Mouse (Mus musculus) midbrain, embryonic 14.5 days (tissue): ENCODE measurements around the gene Gck. TPM values are rescaled to one million over a fixed set of nuclear protein-coding genes. Genes with fewer than 3 reads are reported as not detected.

ENCODE experiments used
- ATAC-seq: fragments of 200-750 bp; cut with Nextera tagmentation; 2 replicates; pipeline ENCODE4 v1.8.0; 2017; ENCODE audit warnings: moderate number of reproducible peaks, moderate library complexity; ENCODE audit not compliant: low FRiP score, low TSS enrichment
- DNase-seq: peaks from one replicate; pipeline ENCODE4 v3.0.0-alpha.2; 2015
- H3K27ac ChIP-seq: fragments of 300-500 bp; sonication (generic); replicated peaks from 2 replicates; pipeline ENCODE4 v1.5.1; 2014; ENCODE audit warnings: mild to moderate bottlenecking, low read depth, low read length, moderate library complexity
- H3K27me3 ChIP-seq: fragments of 300-500 bp; sonication (generic); 2 replicates; pipeline ENCODE4 v1.6.1; 2014; ENCODE audit warnings: low read length, control low read depth, mixed read lengths; ENCODE audit not compliant: control insufficient read depth, insufficient read depth
- H3K36me3 ChIP-seq: fragments of 300-500 bp; sonication (generic); 2 replicates; pipeline ENCODE4 v1.6.1; 2014; ENCODE audit warnings: low read length, control low read depth; ENCODE audit not compliant: control insufficient read depth, insufficient read depth
- H3K4me1 ChIP-seq: fragments of 300-500 bp; sonication (generic); 2 replicates; pipeline ENCODE4 v1.6.1; 2014; ENCODE audit warnings: mild to moderate bottlenecking, antibody characterized with exemption, low read length, control low read depth; ENCODE audit not compliant: control insufficient read depth, insufficient read depth
- H3K4me2 ChIP-seq: fragments of 300-500 bp; sonication (generic); 2 replicates; pipeline ENCODE4 v1.6.1; 2014; ENCODE audit warnings: mild to moderate bottlenecking, low read length, moderate library complexity
- H3K4me3 ChIP-seq: fragments of 300-500 bp; sonication (generic); replicated peaks from 2 replicates; pipeline ENCODE4 v1.5.1; 2014; ENCODE audit warnings: low read depth, low read length
- H3K9ac ChIP-seq: fragments of 300-500 bp; sonication (generic); replicated peaks from 2 replicates; pipeline ENCODE4 v1.6.1; 2014; ENCODE audit warnings: mild to moderate bottlenecking, low read length, moderate library complexity
- H3K9me3 ChIP-seq: fragments of 300-500 bp; sonication (generic); 2 replicates; pipeline ENCODE4 v1.6.1; 2016; ENCODE audit warnings: low read length, control low read depth, mixed read lengths; ENCODE audit not compliant: control insufficient read depth
- WGBS: fragments of 180-500 bp; shearing (Covaris S2); extraction: QIAGEN DNeasy Blood & Tissue Kit; methylation state at CpG from one replicate; pipeline ENCODE4 v1.1.7; 2014; 5-methylcytosine and 5-hydroxymethylcytosine counted together
- polyA plus RNA-seq: library from polyadenylated mRNA; unstranded; fragments of >200 nt; fragmentation: Nextera tagmentation; extraction: Ambion mirVana; gene quantifications from 2 replicates; pipeline ENCODE4 v1.2.1, GENCODE M21; 2014

Gene Gck
- polyA plus RNA-seq, 1 experiment from 2014 or later: 5.9 TPM

- Histone ChIP-seq H3K27ac (no peak overlapping the region), H3K27me3 (peaks cover 23% of the 10 kb centered on the region; the same call in 1 of the 2 replicates), H3K4me1 (peaks cover 4% of the 10 kb centered on the region; the same call in 1 of the 2 replicates), H3K9ac (no peak overlapping the region), H3K4me2 (no peak overlapping the region), H3K36me3 (no peaks in the 10 kb centered on the region), H3K9me3 (no peaks in the 10 kb centered on the region), H3K4me3 (no peak overlapping the region)
- DNase-seq (no peak), ATAC-seq (no peak)
- WGBS: 88% methylated on average over 13 of the region's 13 CpGs
These were observed 89.9 kb downstream of the Gck start for GRCm38 (mm10) chr11:5859883-5860550.

- H3K27me3 ChIP-seq: peaks cover 23% of the 10 kb centered on the region; the same call in 1 of the 2 replicates
- H3K4me1 ChIP-seq: peaks cover 4% of the 10 kb centered on the region; the same call in 1 of the 2 replicates
- H3K4me3 ChIP-seq: no peak overlapping the region
- H3K27ac ChIP-seq: no peak overlapping the region
- WGBS: 69% methylated on average over 1 of the region's 1 CpGs
- H3K4me2 ChIP-seq: no peak overlapping the region
- H3K36me3 ChIP-seq: no peaks in the 10 kb centered on the region
- no peak overlapping the region for H3K9ac ChIP-seq
- ATAC-seq (no peak), DNase-seq (no peak)
- no peaks in the 10 kb centered on the region for H3K9me3 ChIP-seq
These were observed 91.2 kb downstream of the Gck start for GRCm38 (mm10) chr11:5858723-5859122.

- Histone ChIP-seq H3K27ac (no peak overlapping the region), H3K4me3 (no peak overlapping the region), H3K36me3 (no peaks in the 10 kb centered on the region), H3K4me1 (peaks cover 3% of the 10 kb centered on the region; the same call in 1 of the 2 replicates), H3K27me3 (peaks cover 6% of the 10 kb centered on the region; the same call in 1 of the 2 replicates), H3K9ac (no peak overlapping the region), H3K9me3 (no peaks in the 10 kb centered on the region), H3K4me2 (no peak overlapping the region)
- 78% methylated on average over 8 of the region's 8 CpGs for WGBS
- DNase-seq (no peak), ATAC-seq (no peak)
These were observed 93.3 kb downstream of the Gck start for GRCm38 (mm10) chr11:5856479-5857130.

- no peaks in the 10 kb centered on the region for H3K9me3 ChIP-seq
- no peaks in the 10 kb centered on the region for H3K4me1 ChIP-seq
- 43% methylated on average over 7 of the region's 7 CpGs for WGBS
- H3K4me2 ChIP-seq: no peak overlapping the region
- no peaks in the 10 kb centered on the region; the same call in 1 of the 2 replicates for H3K27me3 ChIP-seq
- DNase-seq (no peak), ATAC-seq (no peak)
- no peak overlapping the region for H3K27ac ChIP-seq
- no peak overlapping the region for H3K9ac ChIP-seq
- no peaks in the 10 kb centered on the region for H3K36me3 ChIP-seq
- H3K4me3 ChIP-seq: no peak overlapping the region
These were observed 94.0 kb downstream of the Gck start for GRCm38 (mm10) chr11:5855902-5856301.

- no peak overlapping the region for H3K4me2 ChIP-seq
- no peaks in the 10 kb centered on the region; the same call in 1 of the 2 replicates for H3K27me3 ChIP-seq
- ATAC-seq (no peak), DNase-seq (no peak)
- no peaks in the 10 kb centered on the region for H3K4me1 ChIP-seq
- H3K36me3 ChIP-seq: no peaks in the 10 kb centered on the region
- no peak overlapping the region for H3K4me3 ChIP-seq
- H3K9ac ChIP-seq: no peak overlapping the region
- H3K9me3 ChIP-seq: no peaks in the 10 kb centered on the region
- H3K27ac ChIP-seq: no peak overlapping the region
These were observed 94.4 kb downstream of the Gck start for GRCm38 (mm10) chr11:5855481-5855880.

- WGBS: 50% methylated on average over 1 of the region's 1 CpGs
- Histone ChIP-seq H3K9me3 (no peaks in the 10 kb centered on the region), H3K4me1 (no peaks in the 10 kb centered on the region; the same call in 1 of the 2 replicates), H3K27me3 (no peaks in the 10 kb centered on the region), H3K36me3 (no peaks in the 10 kb centered on the region), H3K4me3 (no peak overlapping the region), H3K9ac (no peak overlapping the region), H3K27ac (no peak overlapping the region), H3K4me2 (no peak overlapping the region)
- ATAC-seq (no peak), DNase-seq (no peak)
These were observed 97.6 kb downstream of the Gck start for GRCm38 (mm10) chr11:5852314-5852713.

- Histone ChIP-seq H3K36me3 (no peaks in the 10 kb centered on the region), H3K9me3 (no peaks in the 10 kb centered on the region), H3K4me3 (no peak overlapping the region), H3K4me2 (no peak overlapping the region), H3K27ac (no peak overlapping the region), H3K27me3 (no peaks in the 10 kb centered on the region), H3K9ac (no peak overlapping the region), H3K4me1 (no peaks in the 10 kb centered on the region; the same call in 1 of the 2 replicates)
- WGBS: 66% methylated on average over 4 of the region's 4 CpGs
- ATAC-seq: no peak
- no peak for DNase-seq
These were observed 98.7 kb downstream of the Gck start for GRCm38 (mm10) chr11:5851021-5851736.
